Mouse (Mus musculus) heart, embryonic 10.5 days (tissue): ENCODE results near the gene Gm45233. TPM values are rescaled to one million over a fixed set of nuclear protein-coding genes. Genes with fewer than 3 reads are reported as not detected.
A peak's percentile ranks its signal among the peaks of the same experiment; 100 is the strongest.
"Not testable (repeated sequence)": the region's sequence is repeated elsewhere in the genome, so short reads cannot be mapped to it uniquely, and the experiment has no call there.

Experiments used
- DNase-seq: peaks from one replicate; pipeline ENCODE4 v3.0.0-alpha.2; 2017; ENCODE audit warnings: low spot score
- H3K27ac ChIP-seq: fragments of 300-500 bp; sonication (generic); 2 replicates; pipeline ENCODE4 v1.5.1; 2016; ENCODE audit warnings: mild to moderate bottlenecking
- H3K27me3 ChIP-seq: fragments of 300-500 bp; sonication (generic); 2 replicates; pipeline ENCODE4 v1.6.1; 2016; ENCODE audit warnings: mild to moderate bottlenecking; ENCODE audit not compliant: poor library complexity, insufficient read depth, severe bottlenecking
- H3K36me3 ChIP-seq: fragments of 300-500 bp; sonication (generic); 2 replicates; pipeline ENCODE4 v1.6.1; 2016; ENCODE audit warnings: mild to moderate bottlenecking, moderate library complexity
- H3K4me1 ChIP-seq: fragments of 300-500 bp; sonication (generic); 2 replicates; pipeline ENCODE4 v1.6.1; 2016; ENCODE audit warnings: mild to moderate bottlenecking
- H3K4me3 ChIP-seq: fragments of 300-500 bp; sonication (generic); 2 replicates; pipeline ENCODE4 v1.5.1; 2016; ENCODE audit warnings: mild to moderate bottlenecking, moderate library complexity
- H3K9me3 ChIP-seq: fragments of 300-500 bp; sonication (generic); 2 replicates; pipeline ENCODE4 v1.6.1; 2016; ENCODE audit warnings: mild to moderate bottlenecking, moderate library complexity
- WGBS: fragments of 180-500 bp; shearing (Covaris S2); methylation state at CpG from one replicate; pipeline ENCODE4 v1.1.7; 2016; 5-methylcytosine and 5-hydroxymethylcytosine counted together
- polyA plus RNA-seq: library from polyadenylated mRNA; unstranded; fragments of >200 nt; fragmentation: Nextera tagmentation; extraction: Ambion mirVana; gene quantifications from 2 replicates; pipeline ENCODE4 v1.2.1, GENCODE M21; 2016

Gm45233 gene
- polyA plus RNA-seq, result not detected in 2 replicates

- Histone ChIP-seq H3K4me3 (peak within 1 kb of the TSS; percentile 69), H3K27ac (peak within 1 kb of the TSS; percentile 94), H3K27me3 (0 out of 2 replicates have a peak, but pooled peaks cover 3% of the 10 kb centered on the region), H3K9me3 (no peaks in the 10 kb centered on the region), H3K36me3 (peaks cover 7% of the 10 kb centered on the region; the same call in 1 of the 2 replicates), H3K4me1 (peaks cover 28% of the 10 kb centered on the region)
- DNase-seq, result peak; percentile 99
- WGBS, result under 1% methylated on average over 27 of the region's 27 CpGs
Observed at GRCm38 (mm10) chr7:43443917-43444293, at the start of gene Gm45233, which contains the start of gene Etfb. Gene Gm45233 (plus strand): TSS chr7:43444128. Gene Etfb (plus strand): TSS chr7:43444083.

DNA sequence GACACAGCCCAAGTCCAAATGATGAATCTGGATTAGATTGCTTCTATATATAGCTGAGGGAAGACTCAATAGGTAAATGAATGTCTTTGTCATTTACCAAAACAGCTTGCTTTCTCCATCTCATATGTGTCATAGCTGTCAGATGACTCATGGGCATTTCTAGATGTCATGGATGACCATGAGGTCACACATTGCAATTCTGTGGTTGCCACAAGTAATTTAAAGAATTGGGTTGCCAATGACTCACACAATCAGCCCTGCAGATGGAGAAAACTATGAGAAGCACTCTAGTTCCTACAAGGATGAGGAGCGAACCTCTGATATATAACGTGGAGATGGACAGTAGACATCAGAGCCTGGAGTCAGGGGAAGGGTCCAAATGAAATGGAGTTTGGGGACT, 44.4 kb upstream of the Gm45233 start:
- no peaks in the 10 kb centered on the region for H3K27me3 ChIP-seq
- 82% methylated on average over 2 of the region's 2 CpGs for WGBS

DNA sequence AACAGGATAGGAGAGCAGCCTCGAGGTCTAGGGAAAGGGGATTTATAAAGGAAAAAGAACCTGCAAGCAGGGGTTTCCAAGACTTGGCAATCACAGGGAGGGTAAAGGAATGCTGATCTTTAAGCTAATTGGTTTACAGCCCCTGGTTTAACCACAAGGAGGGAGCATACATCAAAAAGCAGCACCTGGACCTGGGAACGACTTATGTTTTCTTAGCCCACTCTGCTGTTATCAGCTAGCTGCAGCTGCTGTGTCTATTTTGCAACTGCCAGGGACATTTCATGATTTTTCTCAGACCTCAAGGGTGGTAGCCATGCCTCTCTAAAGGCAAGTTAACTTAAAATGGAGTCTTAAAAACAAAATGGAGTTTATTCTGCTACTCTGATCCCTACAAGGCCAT, 41.2 kb upstream of the Gm45233 start:
- H3K36me3 ChIP-seq, result no peaks in the 10 kb centered on the region
- no peaks in the 10 kb centered on the region for H3K4me1 ChIP-seq
- H3K9me3 ChIP-seq, result no peaks in the 10 kb centered on the region
- no peak for DNase-seq
- WGBS, result 43% methylated on average over 2 of the region's 2 CpGs
- H3K4me3 ChIP-seq, result no peak overlapping the region
- H3K27me3 ChIP-seq, result no peaks in the 10 kb centered on the region
- no peak overlapping the region for H3K27ac ChIP-seq

More for the DNA sequence above, 44.4 kb upstream of the Gm45233 start:
- Histone ChIP-seq H3K27ac (no peak overlapping the region), H3K9me3 (no peaks in the 10 kb centered on the region), H3K4me1 (no peaks in the 10 kb centered on the region), H3K36me3 (no peaks in the 10 kb centered on the region), H3K4me3 (no peak overlapping the region)
- DNase-seq, result no peak

GRCm38 (mm10) chr7:43407573-43407972, 36.4 kb upstream of the Gm45233 start:
- DNase-seq, result no peak
- WGBS, result 73% methylated on average over 3 of the region's 3 CpGs
- no peak overlapping the region for H3K4me3 ChIP-seq
- H3K4me1 ChIP-seq, result 0 out of 2 replicates have a peak, but pooled peaks cover 5% of the 10 kb centered on the region
- no peaks in the 10 kb centered on the region for H3K27me3 ChIP-seq
- no peaks in the 10 kb centered on the region for H3K9me3 ChIP-seq
- no peaks in the 10 kb centered on the region for H3K36me3 ChIP-seq
- no peak overlapping the region for H3K27ac ChIP-seq

DNA sequence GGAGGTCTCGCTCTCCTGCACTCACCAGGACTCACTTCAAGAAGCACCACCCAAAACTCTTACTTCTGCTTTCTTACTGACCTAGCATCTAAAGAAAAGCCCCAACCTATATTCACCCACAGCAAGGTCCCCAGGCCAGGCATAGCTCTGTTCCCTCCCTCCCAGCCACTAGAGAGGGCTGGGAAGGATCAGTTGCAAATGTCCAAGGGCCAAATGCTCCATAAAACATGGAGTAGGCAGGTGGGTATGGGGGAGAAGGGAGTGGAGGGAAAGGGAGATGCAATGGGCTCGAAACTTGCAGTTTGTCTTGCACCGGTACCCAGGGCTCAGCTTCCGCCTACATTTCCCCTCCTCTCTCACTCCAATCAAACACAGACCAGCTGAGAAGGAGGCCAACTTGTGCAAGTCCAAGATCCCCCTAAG, 35.8 kb upstream of the Gm45233 start, which contains the start of gene Siglecg:
Gene Siglecg, plus strand, starts transcription at position 74 of the 423 bp plus-strand sequence.
- Histone ChIP-seq H3K4me1 (0 out of 2 replicates have a peak, but pooled peaks cover 5% of the 10 kb centered on the region), H3K9me3 (no peaks in the 10 kb centered on the region)
- 82% methylated on average over 4 of the region's 4 CpGs for WGBS

DNA sequence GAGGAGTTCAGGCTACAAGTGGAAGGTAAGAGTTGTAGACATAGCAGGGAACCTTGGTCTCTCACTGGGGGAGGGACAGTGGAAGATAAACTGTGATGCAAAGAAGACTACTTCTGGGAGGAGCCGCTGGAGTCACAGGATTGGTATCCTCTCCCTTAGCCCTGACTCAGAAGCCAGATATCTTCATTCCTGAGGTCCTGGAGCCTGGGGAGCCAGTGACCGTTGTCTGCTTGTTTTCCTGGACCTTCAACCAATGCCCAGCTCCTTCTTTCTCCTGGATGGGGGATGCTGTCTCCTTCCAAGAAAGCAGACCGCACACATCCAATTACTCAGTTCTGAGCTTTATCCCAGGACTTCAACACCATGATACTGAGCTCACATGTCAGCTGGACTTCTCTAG, 34.8 kb upstream of the Gm45233 start:
- 59% methylated on average over 3 of the region's 3 CpGs for WGBS
- DNase-seq, result no peak
- no peak overlapping the region for H3K4me3 ChIP-seq
- H3K4me1 ChIP-seq, result 0 out of 2 replicates have a peak, but pooled peaks cover 5% of the 10 kb centered on the region
- no peaks in the 10 kb centered on the region for H3K36me3 ChIP-seq
- H3K27me3 ChIP-seq, result no peaks in the 10 kb centered on the region
- no peak overlapping the region for H3K27ac ChIP-seq
- H3K9me3 ChIP-seq, result no peaks in the 10 kb centered on the region

More for the DNA sequence above, 35.8 kb upstream of the Gm45233 start, which contains the start of gene Siglecg:
- H3K27me3 ChIP-seq, result no peaks in the 10 kb centered on the region
- H3K4me3 ChIP-seq, result no peak within 1 kb of the TSS
- no peaks in the 10 kb centered on the region for H3K36me3 ChIP-seq
- no peak for DNase-seq
- no peak within 1 kb of the TSS for H3K27ac ChIP-seq

GRCm38 (mm10) chr7:43411724-43412123, 32.2 kb upstream of the Gm45233 start:
- H3K4me1 ChIP-seq, DNase-seq, H3K4me3 ChIP-seq, H3K27me3 ChIP-seq, H3K27ac ChIP-seq, H3K36me3 ChIP-seq, H3K9me3 ChIP-seq: not testable (repeated sequence)
- WGBS, result 36% methylated on average over 4 of the region's 4 CpGs

DNA sequence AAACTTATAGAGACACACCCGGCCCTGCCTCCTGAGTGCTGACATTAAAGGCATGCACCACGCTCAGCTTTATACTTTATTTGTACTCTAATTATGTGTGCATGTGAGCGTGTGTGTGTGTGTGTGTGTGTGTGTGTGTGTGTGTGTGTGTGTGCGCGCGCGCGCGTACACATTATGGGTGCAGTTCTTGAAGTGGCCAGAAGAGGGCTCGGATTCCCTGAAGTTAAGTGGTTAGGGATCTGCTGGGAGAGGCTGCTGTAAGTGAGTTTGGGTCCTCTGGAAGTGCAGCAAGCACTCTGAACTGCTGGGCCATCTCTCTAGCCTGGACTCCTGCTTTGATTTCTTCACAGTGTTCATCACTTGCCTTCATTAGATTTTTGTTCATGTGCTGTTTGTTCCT, 26.6 kb upstream of the Gm45233 start:
- no peaks in the 10 kb centered on the region for H3K36me3 ChIP-seq
- H3K9me3 ChIP-seq, result no peaks in the 10 kb centered on the region
- no peak overlapping the region for H3K4me3 ChIP-seq
- H3K27ac ChIP-seq, result no peak overlapping the region
- H3K27me3 ChIP-seq, result no peaks in the 10 kb centered on the region
- 83% methylated on average over 10 of the region's 10 CpGs for WGBS
- H3K4me1 ChIP-seq, result no peaks in the 10 kb centered on the region
- no peak for DNase-seq

- H3K27ac ChIP-seq, result no peak overlapping the region
- no peaks in the 10 kb centered on the region for H3K27me3 ChIP-seq
- DNase-seq, result peak; percentile 91
- WGBS, result 14% methylated on average over 11 of the region's 11 CpGs
- H3K36me3 ChIP-seq, result no peaks in the 10 kb centered on the region
- H3K4me1 ChIP-seq, result peaks cover 4% of the 10 kb centered on the region; the same call in 1 of the 2 replicates
- peak overlapping the region; percentile 27 for H3K4me3 ChIP-seq
- H3K9me3 ChIP-seq, result no peaks in the 10 kb centered on the region
Observed at GRCm38 (mm10) chr7:43422995-43423617, 20.8 kb upstream of the Gm45233 start.

GRCm38 (mm10) chr7:43423991-43424625, 19.8 kb upstream of the Gm45233 start:
- Histone ChIP-seq H3K9me3 (no peaks in the 10 kb centered on the region), H3K27me3 (no peaks in the 10 kb centered on the region), H3K27ac (no peak overlapping the region), H3K4me1 (peaks cover 4% of the 10 kb centered on the region; the same call in 1 of the 2 replicates), H3K36me3 (no peaks in the 10 kb centered on the region), H3K4me3 (no peak overlapping the region)
- DNase-seq, result no peak
- 64% methylated on average over 3 of the region's 3 CpGs for WGBS

DNA sequence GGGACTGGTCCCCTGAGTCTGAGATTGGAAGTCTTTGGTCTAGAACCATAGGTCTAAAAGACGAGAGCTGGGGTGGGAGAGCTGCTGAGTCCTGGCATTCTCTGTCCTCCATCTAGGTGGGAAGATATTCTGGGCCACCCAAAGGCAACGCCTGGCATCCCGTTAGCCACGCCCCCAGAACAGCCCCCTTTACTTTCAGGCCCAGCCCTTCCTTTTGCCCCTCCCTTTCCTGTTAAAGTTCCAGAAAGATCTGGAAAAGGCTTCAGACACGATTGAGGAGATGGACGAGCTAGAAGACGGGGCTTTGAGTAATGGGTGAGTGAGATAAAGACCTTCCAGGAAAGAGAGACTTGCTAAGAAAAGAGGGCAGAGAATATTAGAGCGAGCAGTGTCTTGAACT, 16.5 kb upstream of the Gm45233 start, which contains the start of gene Lim2:
Gene Lim2, plus strand, starts transcription at position 265 of the 400 bp plus-strand sequence.
- Histone ChIP-seq H3K27me3 (no peaks in the 10 kb centered on the region), H3K27ac (no peak within 1 kb of the TSS), H3K4me1 (peaks cover 7% of the 10 kb centered on the region; the same call in 1 of the 2 replicates), H3K4me3 (no peak within 1 kb of the TSS), H3K9me3 (no peaks in the 10 kb centered on the region), H3K36me3 (no peaks in the 10 kb centered on the region)
- WGBS, result 76% methylated on average over 8 of the region's 8 CpGs
- DNase-seq, result no peak

DNA sequence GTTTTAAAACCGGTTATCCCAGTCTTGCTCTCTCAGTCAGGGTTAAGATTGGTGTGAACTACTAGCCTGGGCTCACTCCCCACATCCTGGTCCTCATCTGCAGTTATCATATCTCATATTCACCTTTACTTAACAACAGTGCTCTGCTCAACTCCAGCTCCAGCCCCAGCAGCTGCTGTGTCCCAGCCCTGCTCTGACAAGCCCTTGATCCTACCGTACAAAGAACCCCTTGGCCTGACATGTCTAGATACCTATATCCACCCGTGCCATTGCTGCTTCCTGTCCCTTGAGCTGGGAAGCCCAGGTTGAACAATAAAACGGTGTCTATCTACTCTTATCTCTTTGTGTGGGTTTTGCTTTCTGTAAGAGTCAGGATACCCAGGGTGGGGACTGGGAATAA, 14.4 kb upstream of the Gm45233 start:
- no peak overlapping the region for H3K4me3 ChIP-seq

GRCm38 (mm10) chr7:43432891-43433290, 11.0 kb upstream of the Gm45233 start:
- H3K4me1 ChIP-seq, result peaks cover 3% of the 10 kb centered on the region; the same call in 1 of the 2 replicates
- 71% methylated on average over 4 of the region's 4 CpGs for WGBS
- H3K36me3 ChIP-seq, result no peaks in the 10 kb centered on the region
- no peaks in the 10 kb centered on the region for H3K9me3 ChIP-seq
- no peaks in the 10 kb centered on the region for H3K27me3 ChIP-seq
- no peak overlapping the region for H3K27ac ChIP-seq
- no peak overlapping the region for H3K4me3 ChIP-seq
- no peak for DNase-seq

More for the DNA sequence above, 14.4 kb upstream of the Gm45233 start:
- WGBS, result 39% methylated on average over 4 of the region's 4 CpGs
- H3K4me1 ChIP-seq, result peaks cover 3% of the 10 kb centered on the region; the same call in 1 of the 2 replicates
- no peaks in the 10 kb centered on the region for H3K36me3 ChIP-seq
- DNase-seq, result no peak
- no peaks in the 10 kb centered on the region for H3K9me3 ChIP-seq
- H3K27me3 ChIP-seq, result no peaks in the 10 kb centered on the region
- H3K27ac ChIP-seq, result no peak overlapping the region
